Mouse (Mus musculus) urinary bladder, postnatal 36 days (tissue): ENCODE results near the gene Pde4d.

Source experiments
- DNase-seq, 2 experiments: peaks; one replicate each; pipeline ENCODE4 v3.0.0; 2022; ENCODE audit warnings: low spot score in 2 of 2, mixed read lengths in 1 of 2

The Pde4d gene

DNA sequence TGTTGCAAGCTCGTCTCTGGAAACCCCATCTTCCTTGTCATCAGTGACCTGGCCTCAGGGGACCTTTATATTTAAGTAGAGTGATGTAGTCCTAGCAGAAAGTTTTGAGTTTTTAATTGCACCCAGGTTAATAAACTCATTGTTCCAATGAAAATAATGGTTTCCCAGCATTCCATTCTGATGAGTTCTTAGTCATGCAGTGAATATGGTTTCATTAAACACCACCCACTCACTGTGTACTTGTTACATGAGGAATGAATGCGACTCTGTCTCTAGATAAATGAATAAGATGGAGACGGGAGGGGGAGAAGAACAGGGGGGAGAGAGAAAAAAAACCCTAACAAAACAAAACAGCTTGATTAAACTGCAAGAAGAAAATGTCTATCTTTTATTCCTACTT is 148.9 kb downstream of the Pde4d start:
- no peak for DNase-seq

DNA sequence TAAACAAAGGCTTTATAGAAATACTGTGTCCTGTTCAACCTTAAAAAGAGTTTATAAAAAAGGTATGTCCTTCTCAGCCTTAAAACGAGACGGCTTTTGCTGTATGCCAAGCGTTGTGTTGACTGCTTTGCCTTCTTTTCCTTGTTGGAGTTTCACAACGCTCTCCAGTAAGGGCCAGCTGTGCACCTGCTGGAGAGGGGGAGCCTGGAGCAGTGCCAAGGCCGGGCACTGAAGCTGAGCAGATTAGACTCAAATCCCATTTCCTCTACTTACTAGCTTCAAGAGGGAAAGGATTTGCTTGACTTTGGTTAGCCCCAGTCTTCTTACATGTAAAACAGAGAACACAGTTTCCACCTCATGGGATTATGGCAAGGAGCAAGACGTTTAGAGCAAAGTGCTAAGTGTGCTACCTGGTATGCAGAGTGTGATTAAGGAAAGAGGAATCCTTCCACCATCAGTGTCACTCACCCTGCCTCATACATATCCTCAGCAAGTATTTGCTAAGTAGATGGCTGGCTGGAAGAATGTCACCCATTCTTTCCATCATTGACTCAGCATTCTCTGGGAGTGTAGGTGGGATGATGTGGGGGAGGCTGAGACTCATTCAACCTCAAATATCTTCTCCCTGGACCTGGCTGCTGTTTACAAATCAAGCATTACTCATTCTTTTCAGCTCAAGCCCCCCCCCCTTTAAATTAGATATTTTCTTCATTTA is 149.6 kb downstream of the Pde4d start:
- no peak for DNase-seq

DNA sequence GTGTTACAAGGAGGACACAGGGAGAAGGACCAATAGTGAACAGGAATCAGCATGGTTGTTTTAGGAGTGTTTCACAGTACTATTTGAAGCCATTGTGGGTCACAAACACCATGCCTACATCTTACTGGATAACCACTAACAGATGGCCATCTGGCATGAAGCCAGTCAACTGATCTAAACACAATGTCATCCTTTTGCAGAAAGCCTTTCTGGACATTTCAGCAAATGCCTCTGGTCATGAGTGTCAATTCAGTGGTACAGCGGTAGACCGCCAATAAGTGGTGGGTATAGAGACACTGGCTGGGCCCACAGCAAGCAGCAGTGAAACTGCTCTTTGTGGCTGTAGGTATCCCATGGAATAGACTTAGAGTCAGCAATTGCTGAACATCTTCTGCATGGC is 151.3 kb downstream of the Pde4d start:
- DNase-seq, result no peak

DNA sequence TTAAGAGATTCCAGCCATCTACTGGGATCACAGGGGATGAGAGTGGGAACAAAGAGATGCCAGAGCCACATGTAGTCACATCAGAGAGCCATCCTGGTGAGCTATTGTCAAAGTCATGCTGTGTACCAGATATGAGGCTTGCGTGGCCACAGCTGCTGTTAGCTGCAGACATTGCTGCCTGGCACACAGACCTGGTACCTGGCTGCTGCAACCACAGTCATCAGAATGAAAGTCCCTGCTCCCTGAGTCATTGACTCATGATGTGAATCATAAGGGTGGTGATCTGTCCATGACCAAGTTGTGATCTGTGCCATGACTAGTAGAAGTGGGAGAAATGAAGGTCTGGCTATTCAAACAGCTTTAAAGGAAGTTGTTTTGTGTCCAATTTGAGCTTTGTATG is 153.8 kb downstream of the Pde4d start:
- no peak for DNase-seq

DNA sequence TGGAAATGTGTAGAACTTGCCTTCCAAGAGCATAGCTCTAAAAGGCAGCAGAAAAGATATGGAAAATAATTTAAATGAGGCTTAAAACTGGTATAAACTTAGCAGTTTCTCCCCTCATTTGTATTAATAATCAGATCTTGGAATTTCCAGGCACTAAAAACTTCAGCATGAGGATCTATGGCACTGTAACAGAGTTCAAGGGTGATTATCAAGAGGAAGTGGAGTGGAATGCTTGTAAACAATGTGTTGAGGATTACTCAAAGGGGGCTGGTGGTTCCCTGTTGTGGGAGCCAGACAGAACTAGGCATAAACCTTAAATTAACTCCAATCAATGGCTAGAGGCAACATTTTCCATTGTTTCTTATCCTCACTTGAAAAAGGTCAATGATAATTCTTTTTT is 154.5 kb downstream of the Pde4d start:
- DNase-seq, result no peak

DNA sequence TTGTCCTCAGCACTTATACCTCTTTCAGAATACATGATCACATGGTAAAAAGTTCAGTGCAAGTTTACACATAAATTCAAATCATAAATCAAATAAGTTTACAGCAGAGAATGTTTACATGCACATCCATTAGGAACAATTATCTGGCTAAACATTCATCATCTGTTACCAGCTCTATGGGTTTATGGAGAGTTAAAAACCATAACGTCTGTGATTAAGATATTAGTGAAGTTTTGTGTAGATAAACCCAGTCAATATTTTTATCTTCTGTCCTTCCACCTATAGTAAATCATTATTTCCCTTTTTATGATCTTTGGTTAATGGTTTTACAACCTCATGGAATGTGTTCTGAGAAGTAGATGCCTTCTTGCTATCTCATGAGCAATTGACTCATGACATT is 168.5 kb downstream of the Pde4d start:
- DNase-seq, result no peak

DNA sequence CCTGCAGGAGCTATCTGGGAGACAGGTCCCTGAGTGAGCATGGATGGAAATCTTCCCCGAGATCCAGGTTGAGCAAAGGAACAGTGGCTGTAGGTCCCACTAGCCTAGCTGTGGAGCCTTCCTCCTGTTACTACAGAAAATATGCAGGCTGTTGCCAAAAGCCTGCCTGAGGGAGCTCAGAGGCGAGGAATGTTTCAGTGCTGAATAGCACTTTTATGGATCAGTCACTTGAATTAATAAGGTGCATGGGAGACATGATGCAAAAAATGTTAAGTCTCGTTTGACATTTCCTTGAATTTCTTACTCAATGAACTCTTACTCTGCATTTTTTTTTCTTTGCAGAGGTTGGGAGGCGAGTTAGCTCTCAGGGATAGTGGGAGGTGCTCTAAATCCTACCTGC is 172.9 kb downstream of the Pde4d start:
- DNase-seq, result no peak

DNA sequence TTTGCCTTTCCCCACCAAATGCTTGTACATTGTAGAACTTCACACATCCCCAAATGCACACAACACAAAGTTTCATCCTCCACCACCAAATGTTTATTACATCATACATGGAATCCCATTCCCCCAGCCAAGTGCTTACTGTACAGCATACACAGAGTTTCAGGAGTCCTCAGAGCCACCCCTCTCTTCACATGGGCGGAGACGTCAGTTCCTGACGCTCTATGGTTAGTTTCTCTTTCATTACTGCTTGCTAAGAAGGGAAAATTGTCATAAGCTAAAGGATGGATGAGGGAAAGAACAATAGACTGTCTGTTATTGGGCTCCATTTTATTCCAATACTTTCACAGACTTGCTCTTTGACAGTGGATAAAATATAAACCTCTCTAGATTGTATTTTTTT is 174.2 kb downstream of the Pde4d start:
- no peak for DNase-seq

DNA sequence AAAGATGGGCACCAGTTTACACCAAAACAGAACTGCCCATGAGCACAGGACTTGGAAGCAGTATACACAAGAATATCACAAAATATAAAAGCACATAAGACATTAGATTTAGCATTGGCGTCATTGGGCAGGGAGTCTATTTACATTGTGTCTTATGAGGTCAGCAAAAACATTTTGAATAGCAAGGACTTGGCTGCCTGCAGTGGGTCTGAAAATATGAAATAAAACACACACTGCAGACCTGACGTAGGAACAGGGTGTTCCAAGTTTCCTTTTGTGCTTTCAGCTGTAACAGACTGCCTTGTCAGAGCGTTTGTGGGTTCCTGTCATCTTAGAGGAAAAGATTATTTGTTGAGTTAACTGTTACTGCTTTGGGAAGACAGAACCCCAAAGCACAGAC is 176.4 kb downstream of the Pde4d start:
- no peak for DNase-seq

DNA sequence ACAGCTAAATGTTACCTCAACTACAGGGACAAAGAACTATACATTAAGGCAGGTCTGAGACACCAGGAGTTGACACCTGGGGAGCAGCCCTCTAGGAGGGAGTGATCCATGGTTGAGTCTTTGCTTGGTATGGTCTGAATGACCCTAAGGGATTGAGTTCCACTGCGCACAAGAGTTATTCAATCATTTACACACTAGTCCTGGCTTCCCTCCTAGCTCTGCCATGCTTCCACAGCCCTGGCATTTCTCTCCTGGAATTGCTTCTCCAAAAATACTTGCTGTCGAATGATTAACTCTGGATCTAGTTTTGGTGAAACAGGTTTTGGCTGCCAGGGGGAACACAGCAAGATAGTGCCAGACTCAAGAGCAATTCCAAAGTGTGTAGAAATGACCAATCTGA is 178.8 kb downstream of the Pde4d start:
- DNase-seq, result no peak

DNA sequence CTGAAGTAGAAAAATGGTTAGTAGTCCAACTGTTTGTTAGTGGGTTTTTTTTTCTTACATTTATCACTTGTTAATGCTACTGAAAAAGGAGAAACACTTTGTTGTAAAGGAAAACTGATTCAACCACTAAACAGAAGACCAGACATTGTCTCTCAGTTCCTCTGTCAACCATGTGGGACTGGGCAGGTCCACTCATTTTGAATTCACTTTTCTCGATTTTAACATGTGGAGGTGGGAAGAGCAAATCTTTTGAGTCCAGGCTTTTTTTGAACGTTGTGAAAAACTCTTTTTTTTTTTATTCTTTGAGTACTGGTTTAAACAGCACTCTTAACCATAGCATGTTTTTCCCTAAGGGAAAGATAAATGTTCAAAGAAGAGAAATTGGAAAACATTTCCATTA is 180.8 kb downstream of the Pde4d start:
- no peak for DNase-seq

DNA sequence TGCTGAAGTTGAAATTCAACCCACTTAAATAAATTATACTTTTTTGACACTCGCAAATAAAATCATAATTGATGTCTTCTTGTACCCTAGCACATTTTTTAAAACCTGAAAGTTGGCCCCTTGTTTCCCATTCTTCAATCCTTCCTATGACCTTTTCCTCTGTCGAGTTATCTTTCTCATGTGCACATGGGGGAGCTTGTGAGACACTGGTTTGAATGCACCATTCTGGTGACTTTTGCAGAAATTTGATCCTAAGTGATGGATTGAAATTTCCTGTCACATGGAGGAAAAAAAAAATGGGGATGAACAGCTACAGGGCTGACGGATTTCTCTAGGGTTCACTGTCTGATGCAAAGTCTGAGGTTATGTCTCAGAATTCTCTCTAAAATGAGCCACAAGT is 181.5 kb downstream of the Pde4d start:
- no peak for DNase-seq

DNA sequence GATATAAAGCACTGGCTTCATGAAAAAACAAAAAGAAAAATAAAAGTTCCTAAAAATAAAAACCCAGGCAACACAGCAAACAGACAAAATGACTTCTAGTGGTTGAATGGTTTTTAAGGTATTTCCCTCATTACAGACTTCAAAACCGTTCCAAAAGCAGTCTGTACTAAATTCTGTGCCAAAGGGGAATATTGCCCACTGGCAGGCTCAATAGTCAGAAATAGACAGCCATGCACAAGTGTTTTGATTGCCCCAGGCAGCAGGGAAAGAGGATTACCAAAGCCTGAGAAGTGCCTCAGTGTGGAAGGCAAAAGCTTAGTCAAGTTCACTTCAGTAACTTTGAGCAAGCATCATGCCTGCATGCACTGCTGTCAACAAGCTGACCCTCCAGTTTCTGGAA is 186.8 kb downstream of the Pde4d start:
- no peak for DNase-seq

DNA sequence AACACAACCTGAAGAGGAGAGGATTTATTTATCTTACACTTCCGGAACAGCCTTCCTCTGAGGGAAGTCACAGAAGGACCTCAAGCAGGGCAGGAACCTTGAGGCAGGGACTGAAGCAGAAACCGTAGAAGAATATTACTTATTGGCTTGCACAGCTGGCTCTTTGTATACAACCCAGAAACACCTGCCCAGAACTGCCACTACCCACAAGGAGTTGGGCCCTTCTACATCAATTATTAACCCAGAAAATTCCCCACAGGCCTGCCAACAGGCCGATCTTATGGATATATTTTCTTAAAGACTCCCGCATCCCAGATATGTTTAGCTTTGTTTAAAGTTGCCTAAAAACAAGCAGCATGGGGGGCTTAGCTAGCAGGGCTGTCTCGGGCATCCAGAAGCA is 192.5 kb downstream of the Pde4d start:
- no peak for DNase-seq

DNA sequence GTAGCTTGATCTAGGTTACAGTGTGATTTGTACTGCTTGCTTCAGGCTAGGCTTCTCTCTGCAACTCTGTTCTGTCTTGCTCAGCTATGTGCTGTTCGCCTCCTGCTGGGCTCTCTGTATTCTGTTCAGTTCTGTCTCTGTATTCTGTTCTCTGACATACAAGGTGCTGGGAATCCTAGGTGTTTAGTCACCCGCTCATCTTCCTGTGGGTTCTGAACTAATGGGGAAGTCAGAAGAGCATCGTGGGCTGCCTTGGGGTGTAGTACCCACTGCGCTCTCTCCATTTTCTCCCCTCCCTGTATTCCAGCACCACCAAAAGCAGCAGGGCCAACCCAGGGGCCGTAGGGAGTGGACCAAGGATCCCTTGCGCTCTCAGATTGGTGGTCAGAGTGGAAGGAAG is 197.1 kb downstream of the Pde4d start:
- DNase-seq, result no peak

DNA sequence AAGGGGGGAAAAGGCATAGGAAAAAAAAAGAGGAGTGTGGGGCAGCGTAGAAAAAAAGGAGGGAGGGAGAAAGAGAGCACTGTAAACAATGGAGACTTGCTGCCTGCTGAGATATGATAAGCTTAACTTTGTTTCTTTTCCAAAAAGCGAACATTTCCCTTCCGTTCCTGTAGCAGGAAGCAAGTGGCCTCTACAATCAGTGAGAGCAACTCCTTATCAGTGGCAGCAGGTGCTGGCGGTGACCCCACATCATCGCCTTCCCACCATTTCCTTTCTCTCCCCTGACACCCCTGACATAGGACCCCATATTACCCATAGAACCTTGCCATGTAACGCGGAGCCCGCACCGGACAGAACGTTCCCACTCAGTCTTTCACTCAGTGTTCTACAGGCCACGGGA is 197.5 kb downstream of the Pde4d start:
- no peak for DNase-seq

DNA sequence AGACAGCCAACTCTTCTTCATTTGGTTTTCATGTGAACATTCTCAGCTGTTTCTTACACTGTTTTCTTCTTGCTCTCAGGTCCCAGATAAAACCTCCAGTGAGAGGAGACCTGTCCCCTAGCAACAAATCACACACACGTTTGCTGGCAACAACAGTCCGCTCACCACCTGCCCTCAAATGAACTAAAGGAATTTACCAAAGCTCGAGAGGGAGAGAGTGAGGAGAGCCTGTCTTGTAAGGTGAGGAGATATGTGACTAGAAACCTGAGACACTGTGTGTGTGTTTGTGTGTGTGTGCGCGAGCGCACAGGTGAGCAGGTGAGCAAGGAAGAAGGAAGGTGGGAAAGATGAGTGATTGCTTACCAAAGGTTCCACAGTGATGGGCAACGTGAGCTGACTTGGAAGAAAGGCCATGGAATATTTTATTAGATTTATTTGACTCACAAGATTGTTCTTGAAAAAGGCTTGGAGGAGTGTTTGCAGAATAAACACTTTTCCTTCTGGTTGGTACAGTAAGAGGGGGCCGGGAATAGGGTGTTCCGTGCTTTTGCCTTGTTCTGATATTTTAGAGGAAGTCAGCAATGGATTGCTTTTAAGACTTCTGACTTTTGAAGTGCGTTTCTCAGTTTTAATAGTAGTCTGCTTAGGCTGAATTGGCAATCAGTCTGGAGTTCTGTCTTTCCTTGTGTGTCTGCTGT is 204.4 kb downstream of the Pde4d start:
- DNase-seq, result no peak

DNA sequence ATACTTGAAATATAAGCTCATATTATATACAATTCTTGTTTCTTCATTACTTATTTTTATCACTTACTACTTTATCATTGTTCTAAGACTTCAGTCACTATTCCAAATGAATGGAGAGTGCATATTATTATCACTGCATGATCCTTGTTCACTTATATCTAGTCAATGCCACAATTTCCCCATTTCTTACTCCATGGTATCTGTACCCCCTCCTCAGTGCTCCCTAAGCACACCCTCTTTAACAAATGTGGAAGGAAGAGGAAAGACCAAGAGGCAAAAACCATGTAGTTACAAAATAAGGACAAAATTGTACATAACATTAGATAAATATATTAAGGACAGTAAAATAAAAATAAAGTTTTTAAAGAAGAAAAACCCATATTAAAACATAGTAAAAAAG is 216.8 kb downstream of the Pde4d start:
- no peak for DNase-seq

DNA sequence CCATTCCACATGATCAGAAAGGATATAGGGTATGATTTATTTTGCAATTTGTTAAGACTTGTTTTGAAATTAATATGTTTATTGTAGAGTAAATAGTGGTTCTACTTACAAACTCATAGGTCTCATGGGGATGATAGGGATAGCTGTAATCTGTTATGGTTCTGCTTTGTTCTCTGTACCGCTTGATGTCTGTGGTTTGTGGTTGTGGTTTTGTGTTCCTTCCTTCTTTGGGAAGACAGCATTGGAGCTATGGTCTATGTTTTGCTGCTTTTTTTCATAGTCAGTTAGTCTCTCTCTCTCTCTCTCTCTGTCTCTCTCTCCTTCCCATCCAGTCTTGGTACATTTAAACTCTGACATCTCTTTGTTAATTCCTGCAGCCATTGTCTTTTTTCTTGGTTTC is 217.3 kb downstream of the Pde4d start:
- DNase-seq, result no peak

DNA sequence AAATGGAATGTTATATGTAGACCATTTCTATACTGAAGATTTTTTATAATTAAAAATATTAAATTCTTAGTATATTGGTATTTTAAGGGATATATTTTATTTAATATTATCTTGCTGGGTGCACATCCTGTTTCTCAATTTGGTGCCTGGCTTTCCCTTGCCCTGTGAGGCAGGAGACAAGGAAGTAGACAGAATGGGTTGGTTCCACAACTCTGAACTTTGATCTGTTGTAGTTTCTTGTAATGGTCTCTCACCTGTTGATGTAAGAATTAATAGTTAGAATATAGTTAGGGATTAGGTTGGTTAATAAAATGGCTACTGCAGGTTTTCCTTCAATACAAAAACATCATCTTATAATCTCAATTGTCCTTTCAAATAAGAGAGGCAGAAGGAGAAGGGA is 227.3 kb downstream of the Pde4d start:
- DNase-seq, result no peak

DNA sequence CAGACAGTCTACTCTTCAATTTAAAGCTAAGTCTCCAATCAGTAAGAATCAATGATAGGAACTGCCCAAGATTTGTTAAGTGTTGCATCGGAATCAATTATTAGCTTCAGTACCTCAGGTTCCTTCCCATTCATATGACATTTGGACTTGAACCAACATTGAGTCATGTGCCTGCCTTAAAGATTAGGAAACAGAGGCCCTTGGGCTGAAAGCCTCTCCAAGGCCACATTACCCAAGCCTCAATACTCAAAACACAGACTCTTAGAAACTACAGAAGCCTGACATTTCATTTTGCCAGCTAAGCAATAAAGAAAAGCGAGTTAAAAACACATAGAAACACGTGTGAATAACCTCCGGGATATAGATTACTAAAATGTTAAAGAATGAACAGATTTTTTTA is 233.3 kb downstream of the Pde4d start:
- DNase-seq, result no peak

DNA sequence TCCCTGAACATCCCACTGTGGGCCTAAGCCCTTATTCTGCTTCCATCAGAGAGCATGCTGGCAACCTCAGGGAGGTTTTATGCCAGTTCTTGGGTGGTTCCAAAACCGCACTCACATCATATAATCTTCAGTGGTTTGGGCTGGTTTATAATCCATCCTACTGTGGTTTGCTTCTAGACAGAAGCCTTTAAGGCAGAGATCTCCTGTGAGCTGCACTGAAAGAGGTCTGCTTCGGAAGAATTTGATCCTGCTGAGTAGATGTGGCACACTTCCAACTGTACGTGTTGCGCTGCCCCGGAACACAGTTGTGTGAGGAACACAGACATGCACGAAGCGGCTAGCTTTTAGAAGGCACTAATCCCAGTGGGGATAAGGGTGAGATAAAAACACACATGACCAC is 236.1 kb downstream of the Pde4d start:
- no peak for DNase-seq

DNA sequence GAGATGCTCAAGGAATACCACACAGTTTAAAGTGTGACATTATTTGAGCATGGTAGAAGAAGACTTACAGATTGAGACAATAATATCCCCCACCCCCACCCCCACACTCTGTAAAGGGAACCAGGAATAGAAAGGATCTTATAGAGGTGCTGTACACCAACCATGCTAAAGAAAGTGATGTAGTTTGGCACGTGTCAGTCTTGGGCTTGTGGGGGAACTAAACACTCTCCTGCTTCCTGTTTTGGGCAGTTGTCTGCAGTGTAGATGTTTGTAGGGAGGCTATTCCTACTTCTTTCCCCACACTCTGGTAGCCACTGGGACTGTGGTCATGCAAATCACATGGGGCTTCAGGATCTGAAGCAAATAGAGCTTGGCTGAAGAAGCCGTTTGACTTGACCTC is 236.5 kb downstream of the Pde4d start:
- no peak for DNase-seq

DNA sequence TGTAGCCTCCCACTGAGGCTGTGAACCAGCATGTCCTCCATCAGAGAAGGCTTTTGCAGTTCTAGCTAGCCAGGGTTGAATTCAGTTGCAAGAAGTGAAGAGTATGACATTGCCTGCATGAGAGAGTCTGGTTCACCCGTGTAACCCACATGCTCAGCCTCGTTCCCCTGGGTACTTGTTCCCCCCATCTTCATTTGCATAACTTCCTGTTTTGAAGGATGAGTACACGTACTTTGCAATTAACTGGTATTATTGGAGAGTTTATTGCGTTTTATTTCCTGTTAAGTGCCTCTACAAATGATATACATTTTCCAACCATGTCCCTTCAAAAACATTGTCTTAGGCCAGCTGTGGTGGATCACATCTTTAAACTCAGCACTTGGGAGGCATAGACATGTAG is 237.1 kb downstream of the Pde4d start:
- no peak for DNase-seq
